Mouse (Mus musculus) neural tube, embryonic 15.5 days (tissue): ENCODE measurements at regions not wholly inside any gene's neighbourhood (a gene's known extent, or its start where the extent isn't known, plus 50 kb on each side); places are given as distances from the start of the nearest gene placed in this dataset.
A peak's percentile ranks its signal among the peaks of the same experiment; 100 is the strongest.

Experiments
- ATAC-seq: fragments of 200-750 bp; cut with Nextera tagmentation; 2 replicates; pipeline ENCODE4 v1.8.0; 2017; ENCODE audit warnings: mild to moderate bottlenecking, moderate TSS enrichment, moderate library complexity; ENCODE audit not compliant: low FRiP score
- H3K27ac ChIP-seq: fragments of 300-500 bp; sonication (generic); replicated peaks from 2 replicates; pipeline ENCODE4 v1.5.1; 2015; ENCODE audit warnings: mild to moderate bottlenecking, inconsistent platforms
- H3K27me3 ChIP-seq: fragments of 300-500 bp; sonication (generic); replicated peaks from 2 replicates; pipeline ENCODE4 v1.6.1; 2015; ENCODE audit warnings: inconsistent platforms
- H3K36me3 ChIP-seq: fragments of 300-500 bp; sonication (generic); 2 replicates; pipeline ENCODE4 v1.6.1; 2015; ENCODE audit warnings: inconsistent platforms
- H3K4me1 ChIP-seq: fragments of 300-500 bp; sonication (generic); 2 replicates; pipeline ENCODE4 v1.6.1; 2015; ENCODE audit warnings: inconsistent platforms
- H3K4me2 ChIP-seq: fragments of 300-500 bp; sonication (generic); 2 replicates; pipeline ENCODE4 v1.6.1; 2015; ENCODE audit warnings: inconsistent platforms, mild to moderate bottlenecking, moderate library complexity
- H3K4me3 ChIP-seq: fragments of 300-500 bp; sonication (generic); replicated peaks from 2 replicates; pipeline ENCODE4 v1.5.1; 2015; ENCODE audit warnings: mild to moderate bottlenecking, inconsistent platforms
- H3K9ac ChIP-seq: fragments of 300-500 bp; sonication (generic); replicated peaks from 2 replicates; pipeline ENCODE4 v1.6.1; 2015; ENCODE audit warnings: mild to moderate bottlenecking, inconsistent platforms
- H3K9me3 ChIP-seq: fragments of 300-500 bp; sonication (generic); replicated peaks from 2 replicates; pipeline ENCODE4 v1.6.1; 2016; ENCODE audit warnings: inconsistent platforms
- WGBS: fragments of 180-500 bp; shearing (Covaris S2); methylation state at CpG from one replicate; pipeline ENCODE4 v1.1.7; 2015; ENCODE audit warnings: mixed read lengths; 5-methylcytosine and 5-hydroxymethylcytosine counted together

GRCm38 (mm10) chr4:8417821-8418220, 179.0 kb upstream of the Car8 start:
- no peak overlapping the region for H3K4me2 ChIP-seq
- WGBS = 28% methylated on average over 5 of the region's 5 CpGs
- no peaks in the 10 kb centered on the region for H3K9me3 ChIP-seq
- no peak overlapping the region for H3K27ac ChIP-seq
- no peak overlapping the region for H3K4me3 ChIP-seq
- H3K9ac ChIP-seq = no peak overlapping the region
- no peaks in the 10 kb centered on the region for H3K27me3 ChIP-seq
- ATAC-seq = no peak
- H3K36me3 ChIP-seq = no peaks in the 10 kb centered on the region
- H3K4me1 ChIP-seq = no peaks in the 10 kb centered on the region

DNA sequence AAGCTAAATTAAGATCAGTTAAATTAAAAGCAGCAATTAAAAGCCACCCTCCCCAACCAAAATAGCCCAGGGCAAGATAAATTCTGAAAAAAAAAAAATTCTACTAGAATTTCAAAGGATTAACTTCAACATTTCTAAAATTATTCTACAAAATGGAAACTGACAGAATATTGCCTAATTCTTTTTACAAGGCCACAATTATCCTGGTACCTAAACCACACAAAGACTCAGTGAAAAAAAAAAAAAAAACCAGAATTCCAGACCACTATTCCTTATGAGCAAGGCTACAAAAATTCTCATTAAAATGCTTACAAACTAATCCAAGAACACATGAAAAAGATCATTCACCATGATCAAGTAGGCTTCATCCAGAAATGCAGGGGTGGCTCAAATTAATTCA, 174.5 kb upstream of the Car8 start:
- Histone ChIP-seq H3K27ac (no peak overlapping the region), H3K9ac (no peak overlapping the region), H3K36me3 (no peaks in the 10 kb centered on the region), H3K4me1 (no peaks in the 10 kb centered on the region), H3K4me2 (no peak overlapping the region), H3K9me3 (no peaks in the 10 kb centered on the region), H3K4me3 (no peak overlapping the region), H3K27me3 (no peaks in the 10 kb centered on the region)
- no peak for ATAC-seq

DNA sequence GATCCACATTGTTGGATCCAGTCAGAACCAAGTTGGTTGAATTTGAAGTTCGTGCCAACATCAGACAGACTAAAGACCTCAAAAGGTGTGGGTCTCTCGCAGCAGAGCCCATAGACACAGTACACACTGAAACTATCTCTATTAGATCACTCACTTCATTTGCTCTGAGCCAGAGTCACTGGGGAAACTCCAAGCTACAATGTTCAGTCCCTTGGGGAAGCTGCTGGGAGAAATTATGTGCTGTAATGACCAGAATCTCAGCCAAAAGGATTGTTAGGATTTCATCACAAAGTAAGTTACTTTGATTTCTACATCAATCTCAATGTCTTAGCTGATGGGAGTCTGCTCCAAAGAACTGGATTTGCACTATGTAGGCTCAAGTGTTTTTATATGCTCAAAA, 161.2 kb upstream of the Car8 start:
- Histone ChIP-seq H3K4me3 (no peak overlapping the region), H3K27me3 (no peaks in the 10 kb centered on the region), H3K27ac (no peak overlapping the region), H3K9ac (no peak overlapping the region), H3K9me3 (no peaks in the 10 kb centered on the region), H3K4me2 (no peak overlapping the region), H3K36me3 (no peaks in the 10 kb centered on the region), H3K4me1 (0 out of 2 replicates have a peak, but pooled peaks cover 5% of the 10 kb centered on the region)
- ATAC-seq = no peak
- 95% methylated on average over 2 of the region's 2 CpGs for WGBS

DNA sequence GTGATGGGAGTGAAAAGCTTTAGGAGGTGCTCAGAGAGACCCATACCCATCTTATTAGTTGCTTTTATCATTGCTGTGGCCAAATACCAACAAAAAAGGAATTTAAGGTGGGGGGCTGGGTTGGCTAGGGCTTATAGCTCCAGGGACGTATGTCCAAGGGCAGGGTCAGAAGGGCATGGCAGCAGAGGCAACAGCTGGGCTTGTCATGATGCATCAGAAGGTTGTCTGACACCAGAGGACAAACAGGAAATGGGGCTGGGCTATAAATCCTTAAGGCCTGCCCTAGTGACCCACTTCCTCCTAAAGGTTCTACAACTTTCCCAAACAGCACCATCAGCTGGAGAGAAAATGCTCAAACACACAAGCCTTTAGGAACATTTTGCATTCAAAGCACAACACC, 160.6 kb upstream of the Car8 start:
- Histone ChIP-seq H3K9ac (no peak overlapping the region), H3K4me3 (no peak overlapping the region), H3K4me1 (0 out of 2 replicates have a peak, but pooled peaks cover 5% of the 10 kb centered on the region), H3K27me3 (no peaks in the 10 kb centered on the region), H3K4me2 (no peak overlapping the region), H3K36me3 (no peaks in the 10 kb centered on the region), H3K27ac (no peak overlapping the region), H3K9me3 (no peaks in the 10 kb centered on the region)
- 70% methylated on average over 1 of the region's 1 CpGs for WGBS
- ATAC-seq = no peak

DNA sequence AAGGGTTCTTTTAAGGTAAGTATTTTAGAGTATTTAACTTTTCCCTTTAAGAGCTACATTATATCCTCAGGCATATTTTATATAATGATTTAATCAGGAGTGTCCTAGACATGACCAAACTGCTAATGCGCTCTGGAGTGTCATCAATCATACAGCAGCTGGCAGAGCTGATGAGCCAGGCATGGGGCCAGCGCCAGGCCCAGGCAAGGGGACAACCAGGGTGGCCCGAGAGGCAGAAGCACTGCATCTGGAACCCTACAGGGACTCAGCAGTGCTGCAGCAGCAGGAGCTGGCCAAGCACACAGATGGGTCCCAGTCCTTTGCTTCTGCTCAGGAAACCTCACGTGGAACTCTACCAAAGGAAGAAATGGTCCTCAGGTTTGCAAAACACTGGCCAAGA, 160.1 kb upstream of the Car8 start:
- 0 out of 2 replicates have a peak, but pooled peaks cover 5% of the 10 kb centered on the region for H3K4me1 ChIP-seq
- no peaks in the 10 kb centered on the region for H3K27me3 ChIP-seq
- H3K9ac ChIP-seq = no peak overlapping the region
- no peaks in the 10 kb centered on the region for H3K36me3 ChIP-seq
- H3K4me3 ChIP-seq = no peak overlapping the region
- no peak overlapping the region for H3K4me2 ChIP-seq
- no peaks in the 10 kb centered on the region for H3K9me3 ChIP-seq
- 46% methylated on average over 4 of the region's 4 CpGs for WGBS
- H3K27ac ChIP-seq = no peak overlapping the region
- ATAC-seq = peak; percentile 74; the same call in 1 of the 2 replicates

DNA sequence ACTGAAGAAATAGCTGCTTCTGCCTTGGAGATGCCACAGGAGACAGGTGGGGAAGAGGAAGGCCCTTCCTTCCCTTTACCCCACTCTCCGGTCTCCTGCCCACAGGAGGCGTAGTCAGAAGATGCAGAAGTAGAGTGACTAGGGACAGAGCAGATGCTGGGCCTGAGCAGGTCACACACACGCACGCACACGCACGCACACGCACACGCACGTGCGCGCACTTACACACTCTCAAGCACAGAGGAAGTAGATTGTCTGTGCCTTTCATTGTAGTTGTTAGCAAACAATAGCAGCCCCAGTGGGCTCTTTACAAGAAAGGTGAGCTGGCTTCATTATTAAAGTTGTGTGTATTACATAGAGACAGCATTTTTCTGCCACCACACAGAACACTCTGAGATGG, 144.3 kb upstream of the Car8 start:
- no peak overlapping the region for H3K4me3 ChIP-seq
- no peaks in the 10 kb centered on the region for H3K27me3 ChIP-seq
- no peak overlapping the region for H3K27ac ChIP-seq
- 95% methylated on average over 11 of the region's 11 CpGs for WGBS
- no peak overlapping the region for H3K4me2 ChIP-seq
- H3K9ac ChIP-seq = no peak overlapping the region
- no peak for ATAC-seq
- no peaks in the 10 kb centered on the region for H3K36me3 ChIP-seq
- H3K4me1 ChIP-seq = peaks cover 8% of the 10 kb centered on the region
- no peaks in the 10 kb centered on the region for H3K9me3 ChIP-seq

DNA sequence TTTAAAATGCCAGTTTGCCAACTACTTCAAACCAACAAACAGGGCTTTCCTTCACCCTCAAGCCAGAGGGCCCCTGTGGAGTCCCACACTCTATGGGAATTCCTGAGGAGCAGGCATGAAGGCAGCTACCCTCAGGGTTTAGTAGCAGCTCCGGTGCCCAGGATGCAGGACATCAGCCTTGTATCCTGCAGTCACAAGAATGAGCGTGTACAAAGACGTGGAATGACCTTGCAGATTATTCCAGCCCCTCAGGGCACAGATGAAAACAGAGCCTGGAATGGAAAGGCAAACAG, 143.2 kb upstream of the Car8 start:
- ATAC-seq = peak; percentile 47; the same call in 1 of the 2 replicates
- H3K27me3 ChIP-seq = no peaks in the 10 kb centered on the region
- no peak overlapping the region for H3K4me3 ChIP-seq
- no peak overlapping the region for H3K4me2 ChIP-seq
- H3K4me1 ChIP-seq = peaks cover 8% of the 10 kb centered on the region
- peak overlapping the region; percentile 29; the same call in 1 of the 2 replicates for H3K27ac ChIP-seq
- H3K9me3 ChIP-seq = no peaks in the 10 kb centered on the region
- H3K9ac ChIP-seq = no peak overlapping the region
- H3K36me3 ChIP-seq = no peaks in the 10 kb centered on the region
- WGBS = 55% methylated on average over 3 of the region's 3 CpGs

GRCm38 (mm10) chr4:8381408-8382124, 142.7 kb upstream of the Car8 start:
- H3K27me3 ChIP-seq = no peaks in the 10 kb centered on the region
- H3K36me3 ChIP-seq = no peaks in the 10 kb centered on the region
- H3K4me1 ChIP-seq = peaks cover 8% of the 10 kb centered on the region
- WGBS = 21% methylated on average over 13 of the region's 13 CpGs
- peak overlapping the region; percentile 29; the same call in 1 of the 2 replicates for H3K27ac ChIP-seq
- peak; percentile 83 for ATAC-seq
- no peak overlapping the region for H3K9ac ChIP-seq
- no peak overlapping the region for H3K4me2 ChIP-seq
- H3K4me3 ChIP-seq = no peak overlapping the region
- no peaks in the 10 kb centered on the region for H3K9me3 ChIP-seq

GRCm38 (mm10) chr4:8380711-8381338, 142.0 kb upstream of the Car8 start:
- no peaks in the 10 kb centered on the region for H3K27me3 ChIP-seq
- peak; percentile 82 for ATAC-seq
- no peak overlapping the region for H3K9ac ChIP-seq
- 0 out of 2 replicates have a peak overlapping the region, but pooled peaks have one; percentile 23 for H3K27ac ChIP-seq
- H3K4me3 ChIP-seq = no peak overlapping the region
- WGBS = 66% methylated on average over 5 of the region's 5 CpGs
- no peaks in the 10 kb centered on the region for H3K9me3 ChIP-seq
- no peaks in the 10 kb centered on the region for H3K36me3 ChIP-seq
- H3K4me1 ChIP-seq = peaks cover 8% of the 10 kb centered on the region
- H3K4me2 ChIP-seq = no peak overlapping the region

- H3K4me2 ChIP-seq = no peak overlapping the region
- peak; percentile 70 for ATAC-seq
- no peaks in the 10 kb centered on the region for H3K9me3 ChIP-seq
- no peaks in the 10 kb centered on the region for H3K4me1 ChIP-seq
- 0 out of 2 replicates have a peak overlapping the region, but pooled peaks have one; percentile 28 for H3K27ac ChIP-seq
- H3K9ac ChIP-seq = no peak overlapping the region
- H3K27me3 ChIP-seq = no peaks in the 10 kb centered on the region
- WGBS = 73% methylated on average over 6 of the region's 6 CpGs
- no peak overlapping the region for H3K4me3 ChIP-seq
- no peaks in the 10 kb centered on the region for H3K36me3 ChIP-seq
Measured at GRCm38 (mm10) chr4:8374737-8375489, 136.1 kb upstream of the Car8 start.

DNA sequence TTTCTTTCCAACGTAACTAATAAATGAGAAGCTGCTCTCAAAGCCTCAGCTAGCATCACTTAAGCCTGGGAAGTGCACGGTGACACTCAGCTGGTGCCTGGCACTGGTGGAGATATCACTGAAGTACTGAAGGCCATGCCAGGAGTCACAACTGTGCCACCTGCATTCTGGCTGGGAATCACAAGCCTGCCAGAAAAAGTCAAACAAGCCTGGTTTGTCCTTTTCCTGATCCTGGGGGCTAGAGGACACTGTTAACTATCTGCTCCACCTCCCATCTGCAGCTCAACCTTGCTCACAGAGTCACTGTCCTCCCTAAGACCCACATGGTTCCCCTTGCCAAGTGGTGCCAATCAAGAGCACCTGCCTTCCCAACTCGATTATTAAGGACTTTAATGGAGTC, 135.2 kb upstream of the Car8 start:
- Histone ChIP-seq H3K27me3 (no peaks in the 10 kb centered on the region), H3K4me3 (no peak overlapping the region), H3K4me1 (no peaks in the 10 kb centered on the region), H3K9ac (no peak overlapping the region), H3K9me3 (no peaks in the 10 kb centered on the region), H3K4me2 (no peak overlapping the region), H3K36me3 (no peaks in the 10 kb centered on the region), H3K27ac (no peak overlapping the region)
- 0 out of 2 replicates have a peak, but pooled peaks have one; percentile 28 for ATAC-seq
- WGBS = 80% methylated on average over 3 of the region's 3 CpGs

GRCm38 (mm10) chr4:8372069-8372468, 133.2 kb upstream of the Car8 start:
- 74% methylated on average over 3 of the region's 3 CpGs for WGBS
- H3K9ac ChIP-seq = no peak overlapping the region
- no peak overlapping the region for H3K4me2 ChIP-seq
- no peak overlapping the region for H3K4me3 ChIP-seq
- H3K27me3 ChIP-seq = no peaks in the 10 kb centered on the region
- H3K9me3 ChIP-seq = no peaks in the 10 kb centered on the region
- H3K4me1 ChIP-seq = peaks cover 3% of the 10 kb centered on the region
- ATAC-seq = no peak
- H3K36me3 ChIP-seq = no peaks in the 10 kb centered on the region
- H3K27ac ChIP-seq = no peak overlapping the region
